Mouse (Mus musculus) G1E-ER4 (cell line): ENCODE results near the gene Esd. TPM values are rescaled to one million over a fixed set of nuclear protein-coding genes. Genes with fewer than 3 reads are reported as not detected.

Source experiments
- GATA1 ChIP-seq: IDR thresholded peaks from one replicate; pipeline ENCODE4 v1.8.0; 2012; ENCODE audit warnings: low read length, inconsistent platforms
- polyA plus RNA-seq: library from polyadenylated mRNA; stranded (reverse); fragments of >175 nt; gene quantifications from 2 replicates; pipeline ENCODE4 v1.2.3, GENCODE M21; 2012

Gene Esd
- polyA plus RNA-seq: 5.3 and 5.9 TPM in 2 replicates

DNA sequence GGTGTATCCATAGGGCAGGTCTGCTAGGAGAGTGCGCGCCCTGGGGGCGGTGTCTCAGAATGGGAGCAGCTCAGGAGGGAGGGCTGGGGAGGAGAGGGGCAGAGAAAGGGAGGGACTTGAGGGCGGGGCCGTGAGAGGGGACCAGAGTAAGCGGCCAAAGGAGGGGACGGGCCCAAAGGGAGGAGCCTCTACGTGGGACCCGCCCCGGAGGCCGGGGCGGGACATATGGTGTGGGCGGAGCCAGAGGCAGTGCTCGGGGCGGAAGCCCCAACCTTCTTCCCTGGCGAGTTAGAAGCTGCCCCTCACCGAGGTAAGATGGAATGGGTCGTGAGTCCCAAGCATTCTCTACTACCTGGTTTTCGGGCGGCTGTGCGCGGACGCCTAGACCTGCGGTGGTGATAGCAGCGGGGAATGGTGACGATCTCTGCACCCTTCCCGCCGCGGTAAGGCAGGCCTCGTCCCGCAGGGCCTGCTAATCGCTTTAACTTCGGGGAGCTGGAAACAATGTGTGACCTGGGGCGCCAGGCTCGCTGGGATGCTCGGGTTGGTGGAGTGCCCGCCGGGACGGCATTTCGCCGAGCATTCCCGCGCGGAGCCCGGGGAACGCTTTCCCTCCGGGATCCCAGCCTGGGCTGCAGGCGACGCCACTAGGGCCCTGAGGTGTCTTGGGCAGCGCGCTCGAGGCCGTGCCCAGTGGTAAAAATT lies at the start of gene Esd:
Gene Esd, plus strand, starts transcription at position 219 of the 705 bp plus-strand sequence.
- TF ChIP-seq GATA1: no peak

DNA sequence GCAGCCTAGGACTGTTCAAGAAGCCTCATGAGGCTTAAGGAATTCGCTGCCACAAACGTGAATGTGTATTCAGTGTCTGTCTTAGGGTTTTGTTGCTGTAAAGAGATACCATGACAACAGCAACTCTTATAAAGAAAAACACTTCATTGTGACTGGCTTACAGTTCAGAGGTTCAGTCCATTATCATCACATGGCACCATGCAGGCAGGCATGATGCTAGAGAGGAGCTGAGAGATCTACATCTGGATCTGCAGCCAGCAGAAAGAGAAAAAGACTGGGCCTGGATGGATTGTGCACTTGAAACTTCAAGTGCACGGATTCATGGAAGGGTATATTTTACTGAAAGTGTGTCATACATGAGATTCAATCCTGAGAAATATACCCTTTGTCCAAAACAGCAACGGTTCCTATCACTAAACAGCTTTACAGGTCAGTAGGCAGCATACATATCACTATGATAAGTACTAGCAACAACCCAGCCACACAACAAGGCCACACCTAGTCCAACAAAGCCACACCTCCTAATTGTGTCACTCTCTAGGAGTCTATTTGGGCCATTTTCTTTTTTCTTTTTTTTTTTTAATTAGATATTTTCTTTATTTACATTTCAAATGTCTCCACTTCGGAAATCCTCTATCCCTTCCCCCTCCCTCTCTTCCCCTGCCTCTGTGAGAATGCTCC lies 47.7 kb upstream of the Esd start:
- TF ChIP-seq GATA1: no peak

DNA sequence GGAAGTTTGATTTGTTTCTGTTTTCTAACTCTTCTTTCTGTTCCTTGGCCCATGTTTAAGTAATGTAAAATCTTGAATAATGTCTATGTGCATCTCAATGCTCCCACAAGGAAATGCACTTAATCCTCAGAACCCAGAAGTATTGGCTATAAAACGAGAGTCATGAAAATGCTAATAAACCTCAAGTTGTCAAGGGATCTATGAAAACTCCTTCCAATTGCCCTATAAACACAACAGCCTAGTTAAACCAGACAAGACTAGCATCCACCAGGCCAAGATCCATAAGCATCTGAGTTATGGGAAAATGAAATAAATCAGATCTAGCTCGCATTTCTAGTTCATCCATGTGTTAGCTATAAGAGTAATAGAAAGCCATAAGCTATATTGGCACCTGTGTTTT lies 40.1 kb upstream of the Esd start:
- TF ChIP-seq GATA1: no peak

DNA sequence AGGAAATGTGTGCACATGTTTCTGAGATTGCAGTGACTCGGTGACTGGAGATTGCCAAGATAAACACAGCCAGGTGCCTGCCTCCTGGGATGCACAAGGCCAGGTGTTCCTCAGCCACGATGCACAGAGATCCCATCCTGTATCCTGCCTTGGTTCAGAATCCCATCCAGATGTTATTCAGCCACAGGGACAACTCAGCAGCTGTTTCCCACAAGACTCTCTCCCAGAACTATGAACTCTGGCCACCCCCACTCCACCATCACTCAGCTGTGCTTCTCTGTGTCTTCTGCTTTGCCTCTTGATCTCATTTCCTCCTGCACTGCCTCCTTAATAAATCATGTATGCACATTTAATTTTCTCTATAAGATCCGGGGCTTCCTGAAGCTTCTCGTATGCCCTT lies 35.3 kb upstream of the Esd start:
- TF ChIP-seq GATA1: no peak

DNA sequence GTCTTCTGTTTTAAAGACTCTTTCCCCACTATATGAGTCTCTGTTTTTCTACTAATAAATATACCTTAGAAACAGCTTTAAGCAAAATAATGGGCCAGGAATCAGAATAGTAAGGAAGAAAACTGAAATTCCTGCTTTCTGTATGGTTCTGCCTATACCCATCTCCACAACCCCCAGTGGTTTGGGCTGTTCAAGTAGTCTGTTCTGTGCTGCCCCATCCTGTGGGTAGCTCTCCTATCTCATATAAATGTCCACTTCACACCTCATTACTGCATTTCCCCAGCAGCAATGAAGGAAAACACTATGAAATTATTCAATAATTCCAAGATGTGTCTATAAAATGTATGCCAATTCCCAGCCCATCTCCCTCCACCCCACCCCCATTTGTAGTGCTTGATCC lies 34.7 kb upstream of the Esd start:
- TF ChIP-seq GATA1: no peak

DNA sequence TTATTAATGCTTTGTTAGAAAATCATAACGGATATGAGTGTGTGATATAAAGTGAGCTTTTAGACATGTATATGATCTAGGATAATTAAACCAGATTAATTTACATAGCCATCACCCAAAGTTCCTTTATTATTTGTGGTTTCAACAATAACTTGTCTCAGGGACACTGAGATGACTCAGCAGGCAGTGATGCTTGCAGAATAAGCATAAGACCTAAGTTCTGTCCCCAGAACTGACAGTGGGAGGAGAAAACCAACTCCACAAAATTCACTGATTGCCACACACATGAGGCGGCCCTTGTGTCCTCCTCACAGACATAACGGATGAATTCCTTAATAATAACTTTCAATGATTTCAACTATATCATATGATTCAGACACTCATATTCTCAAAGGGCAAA lies 32.9 kb upstream of the Esd start:
- TF ChIP-seq GATA1: no peak

DNA sequence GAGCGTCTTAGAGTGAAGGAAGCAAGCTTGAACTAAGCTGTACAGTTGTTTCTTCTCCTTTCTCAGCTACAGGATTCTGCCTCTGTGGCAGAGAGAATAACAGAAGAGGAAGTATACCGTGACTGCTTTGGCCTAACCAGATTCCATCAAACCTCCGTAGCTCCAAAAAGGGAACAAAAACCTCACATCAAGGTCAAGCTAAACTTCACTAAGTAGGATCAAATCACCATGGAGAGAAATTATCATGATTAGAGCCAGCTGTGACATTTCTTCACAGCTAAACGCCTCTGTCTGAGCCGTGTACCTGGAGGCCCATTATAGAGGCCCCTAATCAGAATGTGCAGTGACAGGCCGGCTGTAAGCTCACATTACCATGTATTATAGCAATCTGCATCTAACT lies 28.2 kb upstream of the Esd start:
- TF ChIP-seq GATA1: no peak

DNA sequence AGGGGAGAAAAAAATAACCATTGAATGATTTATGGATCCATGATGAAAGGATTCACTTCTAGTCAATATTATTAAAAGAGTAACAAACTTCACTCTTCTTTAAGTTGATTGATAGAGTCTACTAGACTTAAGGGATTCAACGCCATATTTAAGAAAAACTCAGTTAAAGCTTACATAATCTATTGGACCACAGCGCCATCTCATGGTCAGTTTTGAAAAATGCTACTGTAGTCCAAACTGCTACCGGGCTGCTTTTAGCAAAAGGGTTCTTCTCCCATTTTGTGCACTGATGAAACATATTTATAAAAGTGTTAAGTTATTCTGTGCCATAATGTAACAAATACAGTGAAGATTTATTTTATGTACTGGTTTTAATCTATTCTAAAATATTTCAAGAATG lies 23.0 kb upstream of the Esd start:
- TF ChIP-seq GATA1: no peak

DNA sequence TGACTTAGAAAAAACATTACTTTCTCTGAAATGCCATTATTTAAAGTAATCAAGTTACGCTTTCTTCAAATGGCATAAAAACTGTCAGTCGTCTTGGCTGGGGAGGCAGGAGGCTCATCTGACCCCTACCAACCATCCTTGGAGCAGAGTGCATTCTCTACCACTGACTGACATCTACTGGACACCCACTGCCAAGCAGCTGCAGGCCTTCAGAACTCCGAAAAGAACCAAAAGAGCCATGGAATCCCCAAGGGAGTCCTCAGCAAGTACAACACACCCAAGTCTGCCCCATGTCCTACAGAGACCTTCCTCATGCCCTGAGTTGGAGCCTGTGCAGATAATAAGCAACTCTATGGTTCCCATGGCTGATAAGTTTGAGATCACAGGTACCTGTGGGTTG lies 8.6 kb upstream of the Esd start:
- TF ChIP-seq GATA1: no peak

DNA sequence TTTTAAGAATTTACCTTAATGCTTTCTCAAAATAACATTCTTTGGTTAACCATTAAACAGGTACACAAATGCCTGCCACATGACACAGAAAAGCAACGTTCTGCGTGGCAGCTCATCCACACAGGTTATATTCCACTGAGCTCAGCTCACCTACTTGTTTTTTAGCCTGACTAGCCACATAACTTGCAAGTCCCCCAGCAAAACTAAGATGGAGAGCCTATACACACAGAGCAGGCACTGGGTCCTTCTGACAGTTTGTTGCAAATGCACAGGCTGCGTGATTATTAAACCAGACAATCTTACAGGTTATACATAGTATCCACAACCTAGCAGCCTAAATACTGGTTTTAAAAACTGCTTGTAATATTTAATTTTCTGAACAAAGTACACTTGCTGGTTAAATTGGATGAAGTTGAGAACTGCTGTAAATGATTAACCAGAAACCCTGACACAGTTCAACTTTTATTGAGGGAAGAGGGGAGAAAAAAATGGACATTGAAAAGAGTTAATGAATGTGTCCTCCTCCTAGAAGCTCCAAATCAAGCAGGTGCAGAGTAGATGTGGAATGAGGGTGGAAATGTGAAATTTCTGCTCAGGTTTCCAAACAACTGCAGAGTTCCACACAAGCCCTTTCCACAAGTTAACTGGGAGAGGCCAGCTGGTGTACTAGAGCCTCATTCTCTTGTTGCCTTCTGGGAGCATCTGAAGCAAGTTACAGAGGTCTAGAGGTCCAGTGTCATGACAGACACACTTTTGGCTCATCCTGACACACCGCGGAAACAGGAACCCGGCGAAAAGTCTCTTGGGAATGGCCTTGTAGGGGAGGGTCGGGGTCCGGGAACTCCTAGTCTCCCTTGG lies 647 bp upstream of the Esd start:
- no peak for TF ChIP-seq GATA1

DNA sequence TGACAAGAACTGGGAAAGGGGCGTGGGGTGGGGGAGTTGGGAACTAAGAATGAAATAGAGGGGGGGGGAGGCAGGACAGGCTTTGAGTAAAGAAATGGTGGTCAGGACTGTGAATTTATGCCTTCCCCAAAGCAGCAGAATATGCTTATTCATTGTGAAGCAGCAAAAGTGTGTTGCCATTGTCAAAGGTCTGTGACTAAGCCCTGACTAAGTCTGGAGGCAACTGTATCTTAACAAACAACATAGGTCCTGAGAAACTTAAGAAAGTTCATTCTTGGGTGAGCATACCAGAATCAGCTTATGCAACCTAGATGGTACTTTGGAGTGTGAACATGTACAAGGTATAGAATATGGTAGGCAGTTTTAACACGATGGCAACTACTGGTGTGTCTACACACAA lies 1.3 kb downstream of the Esd start:
- TF ChIP-seq GATA1: no peak

DNA sequence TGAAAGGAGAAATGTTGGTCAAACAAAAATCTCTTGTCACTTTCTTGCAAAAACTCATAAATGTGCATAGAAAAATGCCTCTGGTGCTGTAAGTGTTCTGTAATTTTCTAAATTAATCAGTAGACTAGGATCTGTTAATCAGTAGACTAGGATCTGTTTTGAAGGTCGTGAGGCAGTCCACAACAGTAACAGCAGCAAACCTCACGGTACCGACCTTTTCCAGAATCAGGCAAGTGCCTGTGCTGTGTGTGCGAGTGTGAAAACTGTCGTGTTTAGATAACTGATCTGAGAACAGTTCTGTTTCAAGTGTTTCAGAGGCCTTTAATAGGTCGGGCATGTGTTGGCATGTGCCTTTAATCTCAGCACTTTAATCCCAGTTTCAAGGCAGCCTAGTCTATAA lies 3.4 kb downstream of the Esd start:
- TF ChIP-seq GATA1: no peak

DNA sequence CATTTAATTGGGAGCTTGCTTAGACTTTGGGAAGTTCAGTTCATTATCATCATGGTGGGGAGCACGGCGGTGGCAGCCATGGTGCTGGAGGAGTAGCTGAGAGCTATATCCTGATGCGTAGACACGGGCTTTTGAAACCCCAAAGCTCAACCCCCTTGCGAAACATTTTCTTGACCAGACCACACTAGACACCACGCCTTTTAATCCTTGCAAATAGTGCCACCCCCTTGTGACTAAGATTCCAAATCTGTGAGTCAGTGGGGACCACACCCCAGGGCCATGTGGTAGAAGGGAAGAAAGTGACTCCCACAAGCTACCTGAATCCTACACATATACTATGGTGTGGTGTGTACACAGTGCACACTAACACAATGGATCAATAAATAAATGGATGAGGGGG lies 4.8 kb downstream of the Esd start:
- TF ChIP-seq GATA1: no peak

DNA sequence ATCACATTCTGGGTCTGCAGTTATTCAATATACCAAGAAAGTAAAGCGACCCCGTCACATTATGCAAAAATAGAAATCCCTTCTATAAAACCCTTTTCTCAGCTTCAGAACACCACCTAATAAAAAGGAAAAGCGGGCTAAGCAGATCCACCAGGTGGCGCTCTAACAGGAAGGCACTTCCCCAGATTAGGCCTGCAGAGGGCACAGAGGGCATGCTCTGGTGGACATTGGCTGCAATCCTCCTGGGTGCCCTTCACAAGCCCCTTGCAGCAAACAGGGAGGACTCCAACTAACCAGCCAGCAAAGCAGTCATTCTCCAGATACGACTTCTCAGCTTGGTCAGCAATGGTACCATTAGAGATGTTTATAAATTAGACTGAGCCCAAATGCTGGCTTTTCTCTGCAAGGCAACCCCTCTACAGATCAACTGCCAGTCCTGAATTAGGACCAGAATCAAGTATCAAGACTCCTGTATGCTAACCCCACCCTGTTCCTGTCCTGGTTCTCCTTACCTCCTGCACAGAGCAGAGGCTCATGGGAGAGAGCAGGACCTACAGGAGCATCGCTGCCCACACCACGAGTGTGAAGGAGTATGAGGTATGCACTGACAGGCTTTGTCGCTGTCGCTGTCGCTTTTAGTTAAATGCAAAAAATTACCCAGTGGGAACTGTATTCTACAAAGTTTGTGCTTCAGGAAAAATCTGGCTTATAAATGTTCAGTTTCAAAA lies 32.3 kb downstream of the Esd start:
- no peak for TF ChIP-seq GATA1

DNA sequence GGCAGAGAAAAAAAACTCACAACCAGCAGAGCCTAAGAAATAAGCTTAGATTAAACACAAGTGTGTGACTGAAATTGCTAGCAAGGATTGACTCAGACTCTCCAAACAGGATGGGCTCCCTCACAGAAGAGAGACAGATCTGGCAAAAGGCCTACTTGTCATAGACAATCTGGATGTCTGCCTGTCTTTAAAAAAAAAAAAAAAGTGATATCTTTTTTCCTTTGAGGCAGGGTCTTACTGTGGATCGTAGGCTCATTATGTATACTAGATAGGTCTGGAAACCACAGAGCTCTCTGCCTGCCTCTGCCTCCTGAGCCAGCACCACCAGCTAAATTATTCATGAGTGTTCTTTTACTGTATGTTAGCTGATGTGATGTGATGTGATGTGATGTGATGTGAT lies 35.8 kb downstream of the Esd start:
- TF ChIP-seq GATA1: no peak

DNA sequence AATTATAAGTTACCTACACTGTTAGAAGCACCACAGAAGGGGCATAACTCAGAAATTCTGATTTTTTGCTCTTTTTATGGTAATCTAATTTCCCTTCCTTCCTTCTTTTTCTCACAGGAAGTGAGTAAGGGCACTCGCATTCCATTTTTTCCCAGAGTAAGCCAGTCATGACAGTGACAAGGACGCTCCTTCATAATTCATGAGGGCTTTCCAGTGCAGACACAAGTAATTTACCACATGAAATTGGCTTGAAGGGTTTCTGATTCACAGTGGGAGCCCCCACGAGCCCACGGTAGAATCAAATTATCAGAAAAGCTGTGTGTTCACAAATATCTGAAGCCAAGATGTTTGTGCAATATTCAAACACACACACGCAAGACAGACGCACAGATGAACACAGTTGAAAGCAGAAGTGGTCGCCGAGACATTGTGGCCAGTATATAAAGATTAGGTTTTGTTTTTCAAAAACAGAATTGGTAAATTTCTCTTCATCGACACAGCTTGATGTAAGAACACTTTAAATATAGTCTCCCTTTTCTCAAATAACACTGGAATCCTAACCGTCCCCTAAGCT lies 42.0 kb downstream of the Esd start:
- no peak for TF ChIP-seq GATA1
